Mouse (Mus musculus): Measurements from ENCODE around the gene Prdm1. TPM values are rescaled to one million over a fixed set of nuclear protein-coding genes. Genes with fewer than 3 reads are reported as not detected.

Prdm1 gene
- polyA plus RNA-seq, 1 experiment from 2014 or later, result 1.9 TPM

DNA sequence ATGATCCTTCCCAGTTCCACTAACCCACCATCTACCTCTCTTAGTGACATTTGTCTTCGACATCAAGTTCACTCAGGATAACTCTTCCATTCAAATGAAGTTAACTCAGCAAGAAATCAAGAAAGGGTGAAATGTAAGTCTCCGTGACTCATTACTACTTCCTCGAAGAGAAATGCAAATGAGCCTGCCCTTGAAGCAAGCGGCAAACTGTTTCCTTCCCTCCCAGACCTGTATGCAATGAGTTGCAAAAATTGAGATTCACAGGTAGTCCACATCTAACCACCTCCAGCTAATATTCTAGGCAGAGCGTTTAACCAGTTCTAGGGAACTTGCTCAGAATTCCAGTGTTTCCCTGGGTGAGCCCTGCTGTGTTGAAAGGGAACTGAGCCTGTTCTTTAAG lies 78.6 kb downstream of the Prdm1 start:
- no peak for DNase-seq (ENCODE audit: low spot score)
- Histone ChIP-seq H3K4me2 (ENCODE audit: low read depth, low read length) (no peak overlapping the region), H3K9ac (replicated peaks; ENCODE audit: low read length) (no peak overlapping the region), H3K27ac (replicated peaks; ENCODE audit: low read depth, low read length) (no peak overlapping the region), H3K4me1 (ENCODE audit: control insufficient read depth, insufficient read depth, low read length) (no peaks in the 10 kb centered on the region), H3K4me3 (ENCODE audit: low read depth, low read length) (no peak overlapping the region), H3K9me3 (replicated peaks; ENCODE audit: control insufficient read depth, low read length) (no peaks in the 10 kb centered on the region), H3K27me3 (ENCODE audit: control insufficient read depth, insufficient read depth, low read length) (no peaks in the 10 kb centered on the region), H3K36me3 (replicated peaks; ENCODE audit: control insufficient read depth, insufficient read depth, low read depth, low read length) (no peaks in the 10 kb centered on the region)
- ATAC-seq (replicated peaks; ENCODE audit: insufficient number of reproducible peaks, low FRiP score, low TSS enrichment, low read depth), result no peak
- WGBS, result 65% methylated on average over 5 of the region's 5 CpGs

DNA sequence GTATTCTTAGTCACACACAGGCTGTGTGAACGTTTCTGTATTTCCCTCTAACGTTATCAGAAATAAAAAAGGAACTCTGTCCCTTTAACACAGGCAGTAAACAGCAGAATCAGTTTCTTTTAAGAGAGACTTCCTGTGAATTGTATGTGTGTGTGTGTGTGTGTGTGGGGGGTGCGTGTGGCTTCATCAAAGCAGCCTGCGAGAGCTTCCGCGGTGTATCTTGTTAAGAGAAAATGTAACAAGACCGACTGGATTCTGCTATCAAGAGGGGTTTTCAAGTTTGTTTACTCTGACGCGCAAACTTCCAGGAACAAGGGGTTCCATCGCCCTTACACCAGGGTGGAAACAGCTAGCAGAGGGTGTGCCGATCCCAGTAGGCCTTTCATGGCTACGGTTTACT lies 80.1 kb downstream of the Prdm1 start:
- ATAC-seq (replicated peaks; ENCODE audit: insufficient number of reproducible peaks, low FRiP score, low TSS enrichment, low read depth) (no peak), DNase-seq (ENCODE audit: low spot score) (no peak)
- H3K9me3 ChIP-seq (replicated peaks; ENCODE audit: control insufficient read depth, low read length), result no peaks in the 10 kb centered on the region
- no peak overlapping the region for H3K27ac ChIP-seq (replicated peaks; ENCODE audit: low read depth, low read length)
- H3K9ac ChIP-seq (replicated peaks; ENCODE audit: low read length), result no peak overlapping the region
- WGBS, result 46% methylated on average over 12 of the region's 12 CpGs
- no peaks in the 10 kb centered on the region for H3K36me3 ChIP-seq (replicated peaks; ENCODE audit: control insufficient read depth, insufficient read depth, low read depth, low read length)
- H3K4me3 ChIP-seq (ENCODE audit: low read depth, low read length), result no peak overlapping the region
- H3K4me1 ChIP-seq (ENCODE audit: control insufficient read depth, insufficient read depth, low read length), result no peaks in the 10 kb centered on the region
- no peak overlapping the region for H3K4me2 ChIP-seq (ENCODE audit: low read depth, low read length)
- H3K27me3 ChIP-seq (ENCODE audit: control insufficient read depth, insufficient read depth, low read length), result no peaks in the 10 kb centered on the region

DNA sequence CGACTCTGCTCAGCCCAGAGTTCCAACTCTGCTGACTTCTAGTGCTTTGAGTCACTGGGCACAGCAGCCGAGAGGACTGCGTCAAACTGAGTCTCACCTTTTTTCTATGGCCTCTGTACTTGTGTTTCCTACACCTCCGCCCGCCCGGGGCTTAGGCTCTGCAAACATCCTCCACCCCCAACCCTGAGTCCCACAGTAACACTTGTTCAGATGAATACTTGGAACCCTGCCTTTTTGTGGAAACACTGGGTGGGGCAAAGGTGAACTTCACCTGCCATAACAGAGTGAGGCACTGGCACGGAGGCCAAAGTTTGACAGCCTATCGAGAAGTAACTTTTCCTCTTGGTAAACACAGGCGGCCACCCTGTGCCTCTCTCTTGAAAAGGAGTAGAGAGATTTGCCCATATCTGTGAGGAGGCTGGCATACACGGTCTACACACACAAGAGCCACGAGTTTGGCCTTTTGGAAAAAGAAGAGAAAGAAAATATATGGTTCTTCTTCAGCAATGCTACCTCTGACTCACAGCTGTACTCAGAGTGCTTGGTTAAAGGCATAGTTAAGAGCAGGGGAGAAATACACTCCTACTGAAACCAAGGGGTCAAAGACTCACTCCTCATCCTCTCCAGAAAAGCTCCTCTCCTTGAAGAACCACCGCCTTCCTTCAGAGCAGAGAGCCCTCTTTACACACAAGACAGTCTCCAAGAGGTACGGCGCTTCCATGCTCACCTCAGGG lies 80.7 kb downstream of the Prdm1 start:
- Histone ChIP-seq H3K9ac (replicated peaks; ENCODE audit: low read length) (no peak overlapping the region), H3K27ac (replicated peaks; ENCODE audit: low read depth, low read length) (no peak overlapping the region), H3K4me2 (ENCODE audit: low read depth, low read length) (no peak overlapping the region), H3K27me3 (ENCODE audit: control insufficient read depth, insufficient read depth, low read length) (no peaks in the 10 kb centered on the region), H3K9me3 (replicated peaks; ENCODE audit: control insufficient read depth, low read length) (no peaks in the 10 kb centered on the region), H3K36me3 (replicated peaks; ENCODE audit: control insufficient read depth, insufficient read depth, low read depth, low read length) (no peaks in the 10 kb centered on the region), H3K4me1 (ENCODE audit: control insufficient read depth, insufficient read depth, low read length) (no peaks in the 10 kb centered on the region), H3K4me3 (ENCODE audit: low read depth, low read length) (no peak overlapping the region)
- no peak for DNase-seq (ENCODE audit: low spot score)
- ATAC-seq (replicated peaks; ENCODE audit: insufficient number of reproducible peaks, low FRiP score, low TSS enrichment, low read depth), result no peak
- WGBS, result 86% methylated on average over 14 of the region's 14 CpGs

DNA sequence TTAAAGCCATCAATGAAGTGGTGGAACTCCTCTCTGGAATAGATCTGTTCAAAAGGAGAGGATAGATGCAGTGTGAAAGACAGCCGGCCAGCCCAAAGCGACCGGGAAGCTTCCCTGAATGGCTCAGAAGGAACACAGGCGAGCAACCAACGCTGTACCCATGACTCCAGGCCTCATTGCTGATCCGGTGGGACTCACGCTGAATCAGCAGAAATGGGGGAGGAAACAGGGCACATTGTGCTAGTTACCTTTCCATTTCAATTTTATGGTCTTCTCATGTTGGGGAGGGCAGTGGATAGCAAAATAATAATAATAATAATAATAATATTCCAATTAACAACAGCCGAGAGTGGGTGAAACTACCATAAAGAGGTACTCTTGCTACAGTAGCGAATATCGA lies 81.3 kb downstream of the Prdm1 start:
- no peak overlapping the region for H3K9ac ChIP-seq (replicated peaks; ENCODE audit: low read length)
- H3K36me3 ChIP-seq (replicated peaks; ENCODE audit: control insufficient read depth, insufficient read depth, low read depth, low read length), result no peaks in the 10 kb centered on the region
- WGBS, result 90% methylated on average over 10 of the region's 10 CpGs

DNA sequence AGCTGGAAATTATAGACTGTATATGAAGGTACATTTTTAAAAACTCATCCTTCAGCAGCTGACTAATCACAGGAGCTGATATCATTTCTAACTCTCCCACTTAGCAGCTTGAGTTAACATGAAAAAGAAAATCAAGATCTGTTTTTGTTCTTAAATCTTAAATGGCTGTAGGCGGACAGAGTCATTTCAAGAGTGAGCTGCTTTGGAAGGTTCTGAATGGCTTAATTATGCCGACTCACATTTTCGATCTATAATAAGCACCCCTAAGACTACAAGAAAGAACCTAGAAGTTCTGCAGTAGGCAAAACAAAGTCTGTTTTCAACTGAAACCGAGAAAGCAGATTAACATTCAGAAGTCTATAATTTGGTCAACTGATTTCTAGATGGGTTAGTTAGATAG lies 83.9 kb downstream of the Prdm1 start:
- Histone ChIP-seq H3K36me3 (replicated peaks; ENCODE audit: control insufficient read depth, insufficient read depth, low read depth, low read length) (no peaks in the 10 kb centered on the region), H3K9ac (replicated peaks; ENCODE audit: low read length) (no peak overlapping the region), H3K9me3 (replicated peaks; ENCODE audit: control insufficient read depth, low read length) (no peaks in the 10 kb centered on the region), H3K27me3 (ENCODE audit: control insufficient read depth, insufficient read depth, low read length) (no peaks in the 10 kb centered on the region), H3K4me3 (ENCODE audit: low read depth, low read length) (no peak overlapping the region), H3K4me1 (ENCODE audit: control insufficient read depth, insufficient read depth, low read length) (no peaks in the 10 kb centered on the region), H3K27ac (replicated peaks; ENCODE audit: low read depth, low read length) (no peak overlapping the region), H3K4me2 (ENCODE audit: low read depth, low read length) (no peak overlapping the region)
- DNase-seq (ENCODE audit: low spot score) (no peak), ATAC-seq (replicated peaks; ENCODE audit: insufficient number of reproducible peaks, low FRiP score, low TSS enrichment, low read depth) (no peak)
- WGBS, result 61% methylated on average over 4 of the region's 4 CpGs

More for the DNA sequence above, 81.3 kb downstream of the Prdm1 start:
- ATAC-seq (replicated peaks; ENCODE audit: insufficient number of reproducible peaks, low FRiP score, low TSS enrichment, low read depth) (no peak), DNase-seq (ENCODE audit: low spot score) (no peak)
- Histone ChIP-seq H3K4me1 (ENCODE audit: control insufficient read depth, insufficient read depth, low read length) (no peaks in the 10 kb centered on the region), H3K4me3 (ENCODE audit: low read depth, low read length) (no peak overlapping the region), H3K9me3 (replicated peaks; ENCODE audit: control insufficient read depth, low read length) (no peaks in the 10 kb centered on the region), H3K27me3 (ENCODE audit: control insufficient read depth, insufficient read depth, low read length) (no peaks in the 10 kb centered on the region), H3K4me2 (ENCODE audit: low read depth, low read length) (no peak overlapping the region), H3K27ac (replicated peaks; ENCODE audit: low read depth, low read length) (no peak overlapping the region)

DNA sequence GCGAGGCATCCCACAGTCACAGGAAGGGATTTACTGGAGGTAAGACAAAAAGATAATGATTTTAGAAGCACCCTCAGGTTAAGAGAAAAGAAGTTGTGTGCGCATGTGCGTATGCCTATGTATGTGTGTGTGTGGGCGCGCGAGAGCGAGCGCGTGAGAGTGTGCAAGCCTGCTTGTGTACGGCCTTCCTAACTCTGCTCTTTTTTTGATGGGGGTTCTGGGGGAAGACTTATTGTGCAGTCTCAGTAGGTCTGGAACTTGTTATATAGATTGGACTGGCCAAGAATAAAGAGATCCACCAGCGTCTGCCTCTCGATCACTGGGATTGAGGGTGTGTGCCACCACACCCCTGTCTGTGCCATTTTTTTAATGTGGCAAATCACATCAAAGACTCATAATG lies 84.6 kb downstream of the Prdm1 start:
- no peaks in the 10 kb centered on the region for H3K4me1 ChIP-seq (ENCODE audit: control insufficient read depth, insufficient read depth, low read length)
- no peaks in the 10 kb centered on the region for H3K9me3 ChIP-seq (replicated peaks; ENCODE audit: control insufficient read depth, low read length)
- no peak overlapping the region for H3K4me3 ChIP-seq (ENCODE audit: low read depth, low read length)
- no peak for ATAC-seq (replicated peaks; ENCODE audit: insufficient number of reproducible peaks, low FRiP score, low TSS enrichment, low read depth)
- H3K4me2 ChIP-seq (ENCODE audit: low read depth, low read length), result no peak overlapping the region
- no peak for DNase-seq (ENCODE audit: low spot score)
- WGBS, result 73% methylated on average over 12 of the region's 12 CpGs
- H3K36me3 ChIP-seq (replicated peaks; ENCODE audit: control insufficient read depth, insufficient read depth, low read depth, low read length), result no peaks in the 10 kb centered on the region
- H3K27me3 ChIP-seq (ENCODE audit: control insufficient read depth, insufficient read depth, low read length), result no peaks in the 10 kb centered on the region
- no peak overlapping the region for H3K27ac ChIP-seq (replicated peaks; ENCODE audit: low read depth, low read length)
- H3K9ac ChIP-seq (replicated peaks; ENCODE audit: low read length), result no peak overlapping the region

DNA sequence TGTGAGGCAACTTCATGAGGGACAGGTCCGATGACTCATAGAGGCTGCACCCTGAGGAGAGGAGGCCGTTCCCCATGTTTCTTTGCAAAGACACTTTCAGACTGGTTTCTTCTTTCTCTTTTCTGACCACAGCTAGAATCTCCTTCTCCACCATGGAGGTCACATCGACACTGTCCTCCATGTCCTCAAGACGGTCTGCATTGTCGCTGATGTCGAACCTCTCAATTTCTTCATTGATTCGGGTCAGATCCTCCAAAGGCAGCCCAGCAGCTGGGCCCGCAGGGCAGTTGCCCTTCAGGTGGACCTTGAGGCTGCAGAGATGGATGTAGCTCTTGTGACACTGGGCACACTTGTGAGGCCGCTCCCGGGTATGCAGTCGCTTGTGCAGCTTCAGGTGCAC lies 88.6 kb downstream of the Prdm1 start:
- 77% methylated on average over 11 of the region's 11 CpGs for WGBS
- no peaks in the 10 kb centered on the region for H3K9me3 ChIP-seq (replicated peaks; ENCODE audit: control insufficient read depth, low read length)
- no peak overlapping the region for H3K4me2 ChIP-seq (ENCODE audit: low read depth, low read length)
- no peaks in the 10 kb centered on the region for H3K4me1 ChIP-seq (ENCODE audit: control insufficient read depth, insufficient read depth, low read length)
- H3K36me3 ChIP-seq (replicated peaks; ENCODE audit: control insufficient read depth, insufficient read depth, low read depth, low read length), result no peaks in the 10 kb centered on the region
- ATAC-seq (replicated peaks; ENCODE audit: insufficient number of reproducible peaks, low FRiP score, low TSS enrichment, low read depth) (no peak), DNase-seq (ENCODE audit: low spot score) (no peak)
- H3K27ac ChIP-seq (replicated peaks; ENCODE audit: low read depth, low read length), result no peak overlapping the region
- no peak overlapping the region for H3K9ac ChIP-seq (replicated peaks; ENCODE audit: low read length)
- no peak overlapping the region for H3K4me3 ChIP-seq (ENCODE audit: low read depth, low read length)
- H3K27me3 ChIP-seq (ENCODE audit: control insufficient read depth, insufficient read depth, low read length), result no peaks in the 10 kb centered on the region

DNA sequence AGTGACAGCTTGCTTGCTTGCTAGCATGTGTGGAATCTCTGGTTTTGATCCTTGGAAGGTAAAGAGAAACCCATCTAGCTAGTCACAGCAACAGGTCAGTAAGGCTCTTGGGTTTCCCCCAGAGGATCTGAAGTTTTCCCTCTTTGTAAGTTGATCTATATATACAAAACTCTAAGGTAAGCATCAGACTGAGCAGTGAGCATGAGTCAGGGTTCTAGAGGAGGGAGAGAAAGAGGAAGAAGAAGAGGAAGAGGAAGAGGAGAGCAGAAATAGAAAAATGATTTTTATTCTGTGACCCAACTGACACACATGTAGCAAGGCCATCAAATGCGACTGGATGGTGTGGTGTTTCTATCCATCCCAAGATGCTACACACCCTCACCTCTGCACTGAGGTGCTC lies 90.7 kb downstream of the Prdm1 start:
- Histone ChIP-seq H3K4me3 (ENCODE audit: low read depth, low read length) (no peak overlapping the region), H3K4me2 (ENCODE audit: low read depth, low read length) (no peak overlapping the region), H3K36me3 (replicated peaks; ENCODE audit: control insufficient read depth, insufficient read depth, low read depth, low read length) (no peaks in the 10 kb centered on the region), H3K27ac (replicated peaks; ENCODE audit: low read depth, low read length) (no peak overlapping the region), H3K4me1 (ENCODE audit: control insufficient read depth, insufficient read depth, low read length) (no peaks in the 10 kb centered on the region), H3K9me3 (replicated peaks; ENCODE audit: control insufficient read depth, low read length) (no peaks in the 10 kb centered on the region), H3K9ac (replicated peaks; ENCODE audit: low read length) (no peak overlapping the region), H3K27me3 (ENCODE audit: control insufficient read depth, insufficient read depth, low read length) (no peaks in the 10 kb centered on the region)
- ATAC-seq (replicated peaks; ENCODE audit: insufficient number of reproducible peaks, low FRiP score, low TSS enrichment, low read depth), result no peak
- 77% methylated on average over 1 of the region's 1 CpGs for WGBS
- DNase-seq (ENCODE audit: low spot score), result no peak
